Mouse (Mus musculus) liver, embryonic 15.5 days (tissue): ENCODE measurements around the gene Gm5431. TPM values are rescaled to one million over a fixed set of nuclear protein-coding genes. Genes with fewer than 3 reads are reported as not detected.

ENCODE experiments used
- ATAC-seq: fragments of 200-750 bp; cut with Nextera tagmentation; 2 replicates; pipeline ENCODE4 v1.8.0; 2017; ENCODE audit warnings: moderate number of reproducible peaks, mild to moderate bottlenecking, moderate library complexity; ENCODE audit not compliant: insufficient read depth
- H3K27ac ChIP-seq: fragments of 300-500 bp; sonication (generic); replicated peaks from 2 replicates; pipeline ENCODE4 v1.5.1; 2015; ENCODE audit warnings: mild to moderate bottlenecking, inconsistent platforms
- H3K27me3 ChIP-seq: fragments of 300-500 bp; sonication (generic); 2 replicates; pipeline ENCODE4 v1.6.1; 2015; ENCODE audit warnings: mild to moderate bottlenecking, inconsistent platforms
- H3K36me3 ChIP-seq: fragments of 300-500 bp; sonication (generic); replicated peaks from 2 replicates; pipeline ENCODE4 v1.6.1; 2015; ENCODE audit warnings: moderate library complexity, mild to moderate bottlenecking, inconsistent platforms
- H3K4me1 ChIP-seq: fragments of 300-500 bp; sonication (generic); replicated peaks from 2 replicates; pipeline ENCODE4 v1.6.1; 2015; ENCODE audit warnings: inconsistent platforms
- H3K4me2 ChIP-seq: fragments of 300-500 bp; sonication (generic); 2 replicates; pipeline ENCODE4 v1.6.1; 2015; ENCODE audit warnings: moderate library complexity, mild to moderate bottlenecking, inconsistent platforms
- H3K4me3 ChIP-seq: fragments of 300-500 bp; sonication (generic); replicated peaks from 2 replicates; pipeline ENCODE4 v1.5.1; 2015; ENCODE audit warnings: mild to moderate bottlenecking, inconsistent platforms
- H3K9ac ChIP-seq: fragments of 300-500 bp; sonication (generic); 2 replicates; pipeline ENCODE4 v1.6.1; 2015; ENCODE audit warnings: moderate library complexity, mild to moderate bottlenecking, inconsistent platforms
- H3K9me3 ChIP-seq: fragments of 300-500 bp; sonication (generic); replicated peaks from 2 replicates; pipeline ENCODE4 v1.6.1; 2016; ENCODE audit warnings: inconsistent platforms
- WGBS: fragments of 180-500 bp; shearing (Covaris S2); methylation state at CpG from one replicate; pipeline ENCODE4 v1.1.7; 2015; ENCODE audit warnings: mixed read lengths; ENCODE audit not compliant: insufficient replicate concordance; 5-methylcytosine and 5-hydroxymethylcytosine counted together
- polyA plus RNA-seq: library from polyadenylated mRNA; unstranded; fragments of >200 nt; fragmentation: Nextera tagmentation; extraction: Ambion mirVana; gene quantifications from 2 replicates; pipeline ENCODE4 v1.2.1, GENCODE M21; 2015

Gm5431 gene
- polyA plus RNA-seq, 1 experiment from 2014 or later, result 0.45 TPM

DNA sequence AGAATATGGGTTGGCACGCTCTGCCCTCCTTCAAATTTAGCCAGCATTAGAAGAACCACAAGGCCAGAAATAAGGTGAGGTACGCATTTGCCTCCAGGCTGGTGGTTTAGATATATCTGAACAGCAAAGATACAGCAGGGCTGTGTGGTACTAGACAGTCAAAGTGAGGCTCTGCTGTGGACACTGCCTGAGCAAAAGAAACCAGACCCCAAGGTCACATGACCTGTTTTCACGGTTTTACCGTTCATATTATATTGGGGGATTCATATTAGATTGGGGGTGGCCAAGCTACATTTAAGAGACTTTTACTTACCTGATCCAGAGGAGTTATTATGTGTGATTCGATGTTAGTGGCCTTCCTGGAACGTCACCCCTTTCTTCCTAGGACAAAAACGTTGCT is 31.2 kb downstream of the Gm5431 start:
- 4% methylated on average over 7 of the region's 7 CpGs for WGBS
- Histone ChIP-seq H3K4me2 (peak overlapping the region; percentile 89), H3K4me3 (peak overlapping the region; percentile 71), H3K27me3 (no peaks in the 10 kb centered on the region), H3K36me3 (peaks cover 20% of the 10 kb centered on the region), H3K9ac (peak overlapping the region; percentile 74), H3K27ac (peak overlapping the region; percentile 90), H3K9me3 (no peaks in the 10 kb centered on the region), H3K4me1 (peaks cover 67% of the 10 kb centered on the region)
- peak; percentile 19; the same call in 1 of the 2 replicates for ATAC-seq

DNA sequence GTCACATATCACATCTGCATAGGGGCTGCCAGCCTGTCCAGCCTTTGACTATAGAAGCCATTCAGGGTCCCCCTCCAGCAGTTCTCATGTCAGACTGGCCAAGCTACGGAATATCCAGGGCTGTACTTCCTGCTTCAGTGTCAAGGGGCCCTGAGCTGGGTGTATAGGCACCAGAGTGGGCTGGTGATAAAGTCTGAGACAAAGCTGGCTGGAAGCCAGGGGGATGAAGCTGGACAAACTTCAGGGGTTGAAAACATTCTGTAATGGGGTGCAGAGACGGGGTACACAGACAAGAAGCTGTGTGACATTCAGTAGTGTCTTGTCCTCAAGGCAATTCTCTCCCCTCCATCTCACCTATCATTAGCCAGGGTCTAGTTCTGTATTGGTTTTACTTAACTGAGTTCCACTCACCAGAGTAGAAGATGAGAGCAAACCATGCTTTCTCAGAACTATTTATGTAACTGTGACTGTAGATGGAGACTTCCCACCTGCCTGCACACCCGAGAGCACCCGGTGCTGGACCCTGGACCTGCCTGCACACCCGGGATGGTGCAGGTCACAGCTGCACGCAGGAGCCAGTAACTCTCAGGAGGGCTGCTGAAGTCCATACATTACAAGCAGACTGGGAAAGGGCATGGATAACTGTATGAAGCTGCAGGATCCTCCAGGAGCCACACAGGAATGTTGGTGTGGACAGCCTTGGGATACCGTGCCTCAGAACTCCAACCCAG is 32.5 kb downstream of the Gm5431 start:
- Histone ChIP-seq H3K9ac (peak overlapping the region; percentile 74), H3K4me1 (peaks cover 63% of the 10 kb centered on the region), H3K27me3 (no peaks in the 10 kb centered on the region), H3K36me3 (peaks cover 30% of the 10 kb centered on the region), H3K4me3 (peak overlapping the region; percentile 71), H3K9me3 (no peaks in the 10 kb centered on the region), H3K4me2 (peak overlapping the region; percentile 89), H3K27ac (peak overlapping the region; percentile 90)
- WGBS, result 25% methylated on average over 7 of the region's 7 CpGs
- no peak for ATAC-seq

DNA sequence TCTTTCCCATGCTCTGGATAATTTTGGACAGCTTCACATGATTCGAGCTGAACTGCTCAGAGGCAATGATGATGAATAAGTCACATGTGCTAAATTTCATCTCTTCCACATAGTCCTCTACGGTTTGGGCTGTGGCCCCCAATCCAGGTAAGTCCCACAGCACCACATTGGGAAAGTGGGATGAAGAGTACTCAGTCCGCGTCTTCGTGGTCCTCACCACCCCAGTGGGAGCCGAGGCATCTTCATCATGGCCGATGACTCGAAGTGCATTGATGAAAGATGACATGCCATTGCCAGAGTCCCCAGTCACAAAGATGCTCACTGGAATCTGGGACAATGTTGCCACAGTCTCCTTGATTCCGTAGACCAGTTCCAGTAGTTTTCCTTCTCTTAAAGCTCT is 35.5 kb downstream of the Gm5431 start:
- 84% methylated on average over 9 of the region's 9 CpGs for WGBS

DNA sequence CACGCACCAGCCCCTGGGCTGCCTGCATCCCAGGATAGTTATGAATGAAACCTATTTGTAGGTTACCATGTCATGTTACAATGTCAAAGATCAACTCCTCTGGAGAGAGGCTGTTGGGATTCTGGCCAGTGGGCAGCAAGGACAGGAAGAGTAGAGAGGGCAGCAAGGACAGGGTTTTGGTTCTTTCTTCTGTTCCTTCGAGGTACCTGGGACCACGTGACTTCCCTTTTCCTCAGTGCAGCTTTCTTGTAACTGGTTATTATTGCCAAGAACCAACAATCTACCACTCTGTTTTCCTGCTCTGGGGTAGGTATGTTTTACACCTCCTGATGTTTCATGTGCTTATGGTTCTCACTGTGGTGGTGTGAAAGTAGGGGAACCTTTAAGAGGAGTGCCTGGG is 38.2 kb downstream of the Gm5431 start:
- peaks cover 36% of the 10 kb centered on the region for H3K36me3 ChIP-seq
- H3K4me3 ChIP-seq, result no peak overlapping the region
- no peak overlapping the region for H3K4me2 ChIP-seq
- no peak overlapping the region for H3K9ac ChIP-seq
- H3K4me1 ChIP-seq, result peaks cover 20% of the 10 kb centered on the region
- 55% methylated on average over 3 of the region's 3 CpGs for WGBS
- peaks cover 9% of the 10 kb centered on the region for H3K27me3 ChIP-seq
- no peak overlapping the region for H3K27ac ChIP-seq
- no peak for ATAC-seq
- H3K9me3 ChIP-seq, result no peaks in the 10 kb centered on the region

More for the DNA sequence above, 35.5 kb downstream of the Gm5431 start:
- Histone ChIP-seq H3K36me3 (peaks cover 36% of the 10 kb centered on the region), H3K9me3 (no peaks in the 10 kb centered on the region), H3K9ac (no peak overlapping the region), H3K4me2 (no peak overlapping the region), H3K27ac (no peak overlapping the region), H3K4me3 (no peak overlapping the region), H3K4me1 (peaks cover 39% of the 10 kb centered on the region), H3K27me3 (no peaks in the 10 kb centered on the region)
- no peak for ATAC-seq

DNA sequence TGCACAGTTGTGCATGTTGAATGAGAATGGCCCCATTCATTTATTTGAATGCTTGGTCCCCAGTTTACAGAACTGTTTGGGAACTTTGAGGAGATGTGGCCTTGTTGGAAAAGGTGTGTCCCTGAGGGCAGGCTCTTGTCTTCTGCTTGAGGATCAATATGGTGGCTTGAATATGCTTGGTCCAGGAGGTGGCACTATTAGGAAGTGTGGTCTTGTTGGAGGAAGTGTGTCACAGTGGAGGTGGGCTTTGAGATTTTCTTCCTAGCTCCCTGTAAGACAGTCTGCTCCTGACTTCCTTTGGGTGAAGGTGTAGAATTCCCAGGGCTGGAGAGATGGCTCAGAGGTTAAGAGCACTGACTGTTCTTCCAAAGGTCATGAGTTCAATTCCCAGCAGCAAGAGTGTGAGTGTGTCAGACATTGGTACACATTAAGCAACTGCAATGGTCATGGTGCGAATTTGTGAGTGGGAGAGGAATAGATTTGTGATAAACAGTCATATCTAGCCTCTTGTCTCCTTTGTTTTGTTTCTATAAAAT is 39.2 kb downstream of the Gm5431 start:
- Histone ChIP-seq H3K36me3 (peaks cover 33% of the 10 kb centered on the region), H3K27me3 (peaks cover 9% of the 10 kb centered on the region), H3K4me3 (no peak overlapping the region), H3K9ac (no peak overlapping the region), H3K9me3 (no peaks in the 10 kb centered on the region), H3K4me2 (no peak overlapping the region), H3K4me1 (peaks cover 22% of the 10 kb centered on the region), H3K27ac (no peak overlapping the region)
- 57% methylated on average over 1 of the region's 1 CpGs for WGBS
- no peak for ATAC-seq

DNA sequence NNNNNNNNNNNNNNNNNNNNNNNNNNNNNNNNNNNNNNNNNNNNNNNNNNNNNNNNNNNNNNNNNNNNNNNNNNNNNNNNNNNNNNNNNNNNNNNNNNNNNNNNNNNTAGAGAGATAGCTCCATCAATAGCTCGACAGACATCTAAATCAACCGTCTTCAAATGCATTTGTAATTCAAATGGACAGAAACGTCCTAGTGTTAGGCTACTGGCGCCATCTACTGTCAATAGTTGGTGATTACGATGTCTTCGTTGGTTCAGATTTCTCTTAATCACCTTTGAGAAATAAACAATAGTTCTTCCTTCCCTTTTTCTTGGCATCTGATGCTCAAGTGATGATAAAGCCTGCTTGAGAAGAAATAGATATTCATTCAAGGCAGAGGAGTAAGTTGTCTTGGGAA is 43.0 kb downstream of the Gm5431 start:
- peak overlapping the region; percentile 94 for H3K4me2 ChIP-seq
- no peak for ATAC-seq
- H3K27ac ChIP-seq, result no peak overlapping the region
- no peak overlapping the region for H3K4me3 ChIP-seq
- peaks cover 48% of the 10 kb centered on the region for H3K4me1 ChIP-seq
- H3K27me3 ChIP-seq, result peaks cover 16% of the 10 kb centered on the region
- H3K36me3 ChIP-seq, result peaks cover under 1% of the 10 kb centered on the region; the same call in 1 of the 2 replicates
- no peaks in the 10 kb centered on the region for H3K9me3 ChIP-seq
- under 1% methylated on average over 6 of the region's 6 CpGs for WGBS
- H3K9ac ChIP-seq, result no peak overlapping the region

DNA sequence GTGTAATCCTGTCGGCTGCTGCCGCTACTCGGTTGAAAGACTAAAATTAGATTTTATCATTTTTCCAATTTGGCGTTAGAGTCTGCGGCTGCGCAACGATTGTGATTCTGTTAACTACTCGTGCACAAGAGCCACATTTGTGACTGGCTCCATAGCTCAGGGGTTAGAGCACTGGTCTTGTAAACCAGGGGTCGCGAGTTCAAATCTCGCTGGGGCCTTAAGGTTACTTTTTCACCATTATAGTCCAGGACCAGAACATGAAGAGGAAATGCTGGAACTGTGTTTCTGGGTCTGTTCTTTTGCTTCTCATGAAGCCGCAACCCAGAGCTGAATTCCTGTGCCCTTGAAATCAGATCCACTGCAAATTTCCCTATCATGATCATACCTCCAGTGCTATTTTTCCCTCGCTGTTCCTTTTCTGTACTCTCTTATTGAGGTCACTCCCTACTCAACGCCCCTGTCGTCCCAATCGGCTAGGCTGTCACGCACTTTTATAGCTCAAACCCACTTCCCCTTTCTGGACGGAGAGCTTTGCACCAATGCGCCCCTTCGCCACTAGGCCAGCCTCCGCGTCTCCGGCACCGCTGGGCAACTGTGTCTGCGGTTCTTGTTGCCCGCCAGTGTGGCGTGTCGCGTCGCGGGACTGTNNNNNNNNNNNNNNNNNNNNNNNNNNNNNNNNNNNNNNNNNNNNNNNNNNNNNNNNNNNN is 48.4 kb downstream of the Gm5431 start:
- H3K36me3 ChIP-seq, result no peaks in the 10 kb centered on the region
- ATAC-seq, result peak; percentile 51
- no peaks in the 10 kb centered on the region for H3K9me3 ChIP-seq
- H3K27ac ChIP-seq, result 0 out of 2 replicates have a peak overlapping the region, but pooled peaks have one; percentile 20
- peaks cover 53% of the 10 kb centered on the region for H3K4me1 ChIP-seq
- peak overlapping the region; percentile 67 for H3K4me3 ChIP-seq
- H3K4me2 ChIP-seq, result peak overlapping the region; percentile 94
- H3K27me3 ChIP-seq, result peaks cover 18% of the 10 kb centered on the region
- H3K9ac ChIP-seq, result peak overlapping the region; percentile 44
- 0% methylated on average over 31 of the region's 31 CpGs for WGBS

DNA sequence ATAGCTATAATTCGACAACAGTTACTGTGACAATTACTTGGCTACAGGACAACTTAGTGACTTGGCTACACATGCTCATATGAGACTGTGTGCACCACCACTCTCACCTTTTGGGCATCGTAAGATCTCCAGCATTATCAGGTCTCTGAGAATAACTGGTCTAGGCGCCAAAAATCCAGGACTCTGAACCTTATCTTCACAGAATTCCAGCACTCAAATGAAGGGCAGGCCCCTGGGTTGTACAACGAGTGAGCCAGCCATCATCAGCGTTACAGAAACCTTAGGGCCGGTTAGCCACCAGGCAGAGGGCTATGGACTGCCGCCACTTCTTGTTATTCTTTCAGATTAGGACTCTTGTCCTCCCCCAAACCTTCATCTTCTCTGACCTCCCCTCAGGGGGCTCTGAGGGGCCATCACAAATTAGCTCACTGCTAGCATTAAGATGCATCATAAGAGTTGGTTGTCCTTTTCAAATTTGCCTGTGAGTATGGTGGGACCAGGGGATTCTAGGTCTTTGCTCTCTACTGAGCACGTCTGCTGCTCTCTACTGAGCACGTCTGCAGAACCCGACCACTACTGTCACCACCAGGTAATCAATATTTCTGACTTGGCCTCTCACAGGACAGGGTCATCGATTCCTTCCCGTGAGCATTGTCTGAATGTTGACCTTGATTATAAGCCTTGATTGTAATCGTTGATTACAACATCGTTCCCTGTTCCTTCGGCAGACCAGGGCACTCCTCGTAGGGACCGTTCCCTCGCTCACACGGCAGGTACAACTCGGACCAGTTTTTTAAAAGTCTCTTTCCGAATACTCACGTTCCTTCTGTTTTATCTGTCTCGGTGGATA is 49.2 kb downstream of the Gm5431 start:
- ATAC-seq, result 0 out of 2 replicates have a peak, but pooled peaks have one; percentile 5
- H3K9ac ChIP-seq, result peak overlapping the region; percentile 44; the same call in 1 of the 2 replicates
- no peaks in the 10 kb centered on the region for H3K9me3 ChIP-seq
- H3K4me3 ChIP-seq, result peak overlapping the region; percentile 67
- H3K36me3 ChIP-seq, result no peaks in the 10 kb centered on the region
- H3K4me2 ChIP-seq, result peak overlapping the region; percentile 94
- H3K27ac ChIP-seq, result no peak overlapping the region
- peaks cover 23% of the 10 kb centered on the region for H3K27me3 ChIP-seq
- WGBS, result 8% methylated on average over 23 of the region's 23 CpGs
- peaks cover 45% of the 10 kb centered on the region for H3K4me1 ChIP-seq

DNA sequence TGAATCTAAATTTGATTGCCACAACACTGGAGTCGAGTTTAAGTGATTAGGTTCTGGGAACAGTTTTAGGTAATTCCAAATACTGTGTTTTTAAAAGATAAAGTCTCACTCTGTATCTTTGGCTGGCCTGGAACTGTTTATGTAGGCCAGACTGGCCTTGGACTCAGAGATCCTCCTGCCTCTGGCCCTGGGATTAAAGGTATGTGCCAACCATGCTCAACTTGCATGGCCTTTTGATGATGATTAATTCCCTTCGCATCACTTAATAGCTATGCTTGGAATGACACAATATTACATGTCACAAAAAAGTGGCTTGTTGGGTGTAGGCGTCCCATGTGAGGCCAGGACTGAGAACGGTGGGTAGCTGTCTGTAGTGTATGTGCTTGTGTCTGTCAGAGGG is 49.8 kb downstream of the Gm5431 start:
- Histone ChIP-seq H3K9me3 (no peaks in the 10 kb centered on the region), H3K4me1 (peaks cover 40% of the 10 kb centered on the region), H3K9ac (no peak overlapping the region), H3K27ac (no peak overlapping the region), H3K36me3 (no peaks in the 10 kb centered on the region), H3K4me2 (peak overlapping the region; percentile 94; the same call in 1 of the 2 replicates), H3K4me3 (no peak overlapping the region), H3K27me3 (peaks cover 23% of the 10 kb centered on the region)
- ATAC-seq, result no peak
- 72% methylated on average over 4 of the region's 4 CpGs for WGBS

DNA sequence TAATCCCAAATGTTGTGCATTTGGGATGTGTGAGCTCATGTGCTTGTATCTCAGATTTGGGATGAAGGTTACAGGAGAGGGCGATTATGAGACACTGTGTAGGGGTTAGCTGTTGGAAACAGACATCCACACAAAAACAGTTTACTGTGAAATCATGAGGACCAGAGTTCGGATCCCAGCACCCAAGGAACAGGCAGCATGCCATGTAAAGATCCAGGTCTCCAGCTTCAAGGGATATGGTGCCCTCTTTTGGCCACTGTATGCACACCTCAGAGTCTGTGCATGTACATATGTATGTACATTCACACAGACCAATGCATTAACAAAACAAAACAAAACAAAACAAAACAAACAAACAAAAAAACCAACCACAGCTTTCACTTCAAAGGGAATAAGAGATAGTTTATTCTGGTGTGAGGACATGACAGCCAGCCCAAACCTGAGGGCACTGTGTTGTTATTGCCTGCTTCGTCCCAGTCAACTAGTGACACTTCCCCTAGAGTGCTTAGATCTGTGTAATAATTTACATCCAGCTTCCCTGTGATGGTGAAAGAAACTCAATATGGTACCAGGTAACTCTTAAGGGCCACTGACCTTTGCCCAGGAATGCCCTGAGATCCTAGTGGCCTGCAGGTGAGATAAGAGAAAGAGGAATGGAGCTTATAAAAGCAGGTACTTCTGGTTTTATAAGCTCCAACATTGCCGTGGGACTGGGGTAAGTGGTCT is 50.6 kb downstream of the Gm5431 start:
- Histone ChIP-seq H3K4me1 (peaks cover 33% of the 10 kb centered on the region), H3K27ac (no peak overlapping the region), H3K9ac (no peak overlapping the region), H3K27me3 (peaks cover 23% of the 10 kb centered on the region), H3K9me3 (no peaks in the 10 kb centered on the region), H3K4me2 (no peak overlapping the region), H3K36me3 (no peaks in the 10 kb centered on the region), H3K4me3 (no peak overlapping the region)
- ATAC-seq, result no peak
- 62% methylated on average over 4 of the region's 4 CpGs for WGBS
